In the genomic region with DNA sequence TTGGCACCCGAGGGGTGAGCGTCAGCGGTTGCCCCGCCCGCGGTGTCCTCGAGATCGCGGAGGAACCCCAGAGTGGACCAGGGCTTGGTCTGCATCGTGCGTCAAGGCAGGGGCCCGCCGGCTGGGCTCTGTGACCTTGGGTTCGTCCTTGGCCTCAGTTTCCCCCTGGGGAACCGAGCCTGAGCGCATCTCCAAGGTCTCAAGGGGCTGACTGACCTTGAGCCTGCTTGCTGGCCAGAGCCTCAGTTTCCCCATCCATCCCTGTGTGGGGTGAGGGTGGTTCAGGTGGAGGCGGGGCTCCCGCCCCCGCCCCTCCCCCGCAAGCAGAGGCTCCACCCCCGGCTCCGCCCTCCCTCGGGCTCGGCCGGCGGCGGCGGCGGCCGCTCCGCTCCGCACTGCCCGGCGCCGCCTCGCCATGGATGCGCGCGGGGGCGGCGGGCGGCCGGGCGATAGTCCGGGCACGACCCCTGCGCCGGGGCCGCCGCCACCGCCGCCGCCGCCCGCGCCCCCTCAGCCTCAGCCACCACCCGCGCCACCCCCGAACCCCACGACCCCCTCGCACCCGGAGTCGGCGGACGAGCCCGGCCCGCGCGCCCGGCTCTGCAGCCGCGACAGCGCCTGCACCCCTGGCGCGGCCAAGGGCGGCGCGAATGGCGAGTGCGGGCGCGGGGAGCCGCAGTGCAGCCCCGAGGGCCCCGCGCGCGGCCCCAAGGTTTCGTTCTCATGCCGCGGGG, we compare ENCODE assay signal across 1 mouse cellular context.
TF ChIP-seq lines count a peak whose summit lies in the region.

A gene (plus strand): TSS at position 381 of the 734 bp plus-strand sequence.

TF ChIP-seq in MEL, 35 proteins besides CTCF, POLR2A, EP300 and RAD21 (continued from another document):
- TF ChIP-seq ZKSCAN1 (IDR thresholded peaks at IDR 0.05; ENCODE audit: low read depth, low read length) (no peak), CHD2 (IDR thresholded peaks at IDR 0.05; ENCODE audit: low read length) (no peak), USF2 (IDR thresholded peaks at IDR 0.05; ENCODE audit: borderline replicate concordance in 1 of 2, insufficient read depth in 1 of 2, low read depth in 1 of 2, low read length in 2 of 2) (no peak)
TF ChIP-seq in MEL: peak in this region for 0.
